Mouse (Mus musculus) olfactory bulb, adult 2 months (tissue): ENCODE data around the gene Cenpx.

Experiments used
- CTCF ChIP-seq: fragments of 200-500 bp; IDR thresholded peaks from 2 replicates; pipeline ENCODE4 v1.5.1; 2012; ENCODE audit warnings: low read depth, mild to moderate bottlenecking, low read length, moderate library complexity; ENCODE audit not compliant: insufficient read depth
- POLR2A ChIP-seq: fragments of 200-500 bp; IDR thresholded peaks from 2 replicates; pipeline ENCODE4 v1.6.1; 2012; ENCODE audit warnings: mild to moderate bottlenecking, low read depth, low read length, moderate library complexity; ENCODE audit not compliant: insufficient read depth

- TF ChIP-seq CTCF, result no peak
- no peak for TF ChIP-seq POLR2A
Measured at GRCm38 (mm10) chr11:120736424-120736823, 22.9 kb upstream of the Cenpx start.
